Mouse (Mus musculus) ES-Bruce4 (cell line): ENCODE measurements around the gene Rab40c.

Experiments used
- CTCF ChIP-seq: IDR thresholded peaks from one replicate; pipeline ENCODE4 v1.8.1; 2011; ENCODE audit warnings: low read depth, low read length
- POLR2A ChIP-seq: IDR thresholded peaks from one replicate; pipeline ENCODE4 v1.8.1; 2011; ENCODE audit warnings: low read length; ENCODE audit not compliant: insufficient read depth

- TF ChIP-seq POLR2A (no peak), CTCF (no peak)
These were observed 52.1 kb downstream of the Rab40c start for GRCm38 (mm10) chr17:25867509-25867835.
